Mouse (Mus musculus) liver, embryonic 14.5 days (tissue): ENCODE measurements at regions not wholly inside any gene's neighbourhood (a gene's known extent, or its start where the extent isn't known, plus 50 kb on each side); places are given as distances from the start of the nearest gene placed in this dataset.

Source experiments
- CTCF ChIP-seq: IDR thresholded peaks from 2 replicates; pipeline ENCODE4 v1.5.1; 2016; ENCODE audit warnings: antibody characterized with exemption, low read depth, control low read depth
- EP300 ChIP-seq: IDR thresholded peaks from 2 replicates; pipeline ENCODE4 v1.6.1; 2016; ENCODE audit warnings: antibody characterized with exemption, low read depth

- no peak for TF ChIP-seq CTCF
- TF ChIP-seq EP300: no peak
Measured at GRCm38 (mm10) chr13:53709062-53709461, 236.2 kb upstream of the Msx2 start.
